Mouse (Mus musculus): ENCODE data around the gene Mapkap1.

DNA sequence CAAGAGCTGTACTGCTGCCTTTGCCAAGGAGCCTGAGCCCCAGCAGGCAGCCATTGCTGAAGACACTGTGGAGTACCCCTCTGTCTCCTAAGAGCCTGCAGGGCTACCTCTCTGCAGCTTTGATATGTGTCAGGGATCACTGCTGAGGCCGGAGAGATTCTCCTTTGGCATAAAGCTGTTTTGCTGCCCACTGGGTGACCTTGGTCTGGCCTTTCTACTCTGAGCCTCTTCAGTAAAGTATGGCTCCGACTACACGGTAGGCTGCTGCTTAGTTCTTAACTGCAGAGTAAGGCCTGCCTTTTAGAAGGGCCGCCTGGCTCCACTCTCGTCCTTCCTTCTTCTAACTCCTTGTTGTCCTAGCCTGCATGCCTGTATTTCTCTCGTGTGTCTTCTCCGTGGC is 142.9 kb downstream of the Mapkap1 start:
- TF ChIP-seq CTCF (IDR thresholded peaks at IDR 0.05; ENCODE audit: low read depth) (no peak), EP300 (IDR thresholded peaks at IDR 0.05; ENCODE audit: low read depth) (no peak)
